Mouse (Mus musculus): ENCODE data around the gene Kif9.

- TF ChIP-seq CTCF (IDR thresholded peaks at IDR 0.05; ENCODE audit: borderline replicate concordance, extremely low read depth, insufficient read depth, insufficient read length) (no peak), POLR2A (IDR thresholded peaks at IDR 0.05; ENCODE audit: borderline replicate concordance, extremely low read depth, insufficient read depth, insufficient read length, poor library complexity, severe bottlenecking) (no peak)
These were observed 11.4 kb upstream of the Kif9 start for GRCm38 (mm10) chr9:110465336-110465735.
